Mouse (Mus musculus): ENCODE measurements around the gene Snap91. TPM values are rescaled to one million over a fixed set of nuclear protein-coding genes. Genes with fewer than 3 reads are reported as not detected.
A peak's percentile ranks its signal among the peaks of the same experiment; 100 is the strongest.

Gene Snap91
- polyA plus RNA-seq, 1 experiment from 2014 or later, result 1.1 TPM

DNA sequence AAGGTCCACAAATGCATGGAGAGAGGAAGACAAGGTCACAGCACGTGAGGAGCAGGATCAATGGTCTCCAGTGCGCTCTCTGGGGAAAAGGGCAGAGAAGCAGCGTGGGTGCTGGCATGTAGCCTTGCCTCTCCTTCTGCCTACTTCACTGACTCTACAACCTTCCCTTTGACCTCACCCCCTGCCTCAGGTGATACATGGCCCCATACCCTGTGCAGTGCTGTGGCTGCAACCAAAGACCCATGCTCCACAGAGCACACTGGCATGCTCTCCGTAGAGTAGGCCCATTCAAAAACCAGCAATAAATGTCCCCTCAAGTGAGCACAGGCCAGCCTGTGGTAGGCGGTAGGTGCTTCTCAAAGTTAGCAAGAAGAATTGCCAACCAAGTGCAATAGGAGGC is 28.8 kb downstream of the Snap91 start:
- Histone ChIP-seq H3K4me2 (no peak overlapping the region), H3K9ac (no peak overlapping the region), H3K36me3 (ENCODE audit: insufficient read depth) (no peaks in the 10 kb centered on the region), H3K27ac (ENCODE audit: low read depth) (no peak overlapping the region), H3K4me1 (ENCODE audit: insufficient read depth) (no peaks in the 10 kb centered on the region), H3K27me3 (ENCODE audit: insufficient read depth, low read length) (no peaks in the 10 kb centered on the region), H3K9me3 (ENCODE audit: low read depth, low read length) (no peaks in the 10 kb centered on the region), H3K4me3 (ENCODE audit: low read depth, low read length) (no peak overlapping the region)
- WGBS, result 82% methylated on average over 5 of the region's 5 CpGs
- no peak for TF ChIP-seq CTCF (IDR thresholded peaks at IDR 0.05; ENCODE audit: low read depth)
- ATAC-seq (ENCODE audit: insufficient read depth) (no peak), DNase-seq (no peak)

GRCm38 (mm10) chr9:86850452-86851207 is 29.8 kb downstream of the Snap91 start:
- Histone ChIP-seq H3K9me3 (ENCODE audit: low read depth, low read length) (no peaks in the 10 kb centered on the region), H3K4me1 (ENCODE audit: insufficient read depth) (no peaks in the 10 kb centered on the region), H3K36me3 (ENCODE audit: insufficient read depth) (no peaks in the 10 kb centered on the region), H3K27me3 (ENCODE audit: insufficient read depth, low read length) (no peaks in the 10 kb centered on the region), H3K9ac (no peak overlapping the region), H3K4me3 (ENCODE audit: low read depth, low read length) (no peak overlapping the region), H3K27ac (ENCODE audit: low read depth) (no peak overlapping the region), H3K4me2 (no peak overlapping the region)
- ATAC-seq (ENCODE audit: insufficient read depth), result no peak
- no peak for DNase-seq
- TF ChIP-seq CTCF (IDR thresholded peaks at IDR 0.05; ENCODE audit: low read depth), result no peak
- whole genome bisulfite sequencing, result 59% methylated on average over 3 of the region's 3 CpGs

- no peak overlapping the region for H3K27ac ChIP-seq (ENCODE audit: low read depth)
- no peak overlapping the region for H3K9ac ChIP-seq
- H3K36me3 ChIP-seq (ENCODE audit: insufficient read depth), result no peaks in the 10 kb centered on the region
- H3K27me3 ChIP-seq (ENCODE audit: insufficient read depth, low read length), result no peaks in the 10 kb centered on the region
- 61% methylated on average over 5 of the region's 5 CpGs for WGBS
- H3K4me3 ChIP-seq (ENCODE audit: low read depth, low read length), result no peak overlapping the region
- ATAC-seq (ENCODE audit: insufficient read depth) (peak; percentile 35), DNase-seq (no peak)
- no peak for TF ChIP-seq CTCF (IDR thresholded peaks at IDR 0.05; ENCODE audit: low read depth)
- H3K4me1 ChIP-seq (ENCODE audit: insufficient read depth), result no peaks in the 10 kb centered on the region
- H3K4me2 ChIP-seq, result no peak overlapping the region
- H3K9me3 ChIP-seq (ENCODE audit: low read depth, low read length), result no peaks in the 10 kb centered on the region
Measured at GRCm38 (mm10) chr9:86843747-86844353, 36.6 kb downstream of the Snap91 start.

GRCm38 (mm10) chr9:86829792-86830191 is 50.7 kb downstream of the Snap91 start:
- no peak for TF ChIP-seq CTCF (IDR thresholded peaks at IDR 0.05; ENCODE audit: low read depth)
- Histone ChIP-seq H3K36me3 (ENCODE audit: insufficient read depth) (no peaks in the 10 kb centered on the region), H3K9me3 (ENCODE audit: low read depth, low read length) (no peaks in the 10 kb centered on the region), H3K27ac (ENCODE audit: low read depth) (no peak overlapping the region), H3K4me3 (ENCODE audit: low read depth, low read length) (no peak overlapping the region), H3K27me3 (ENCODE audit: insufficient read depth, low read length) (no peaks in the 10 kb centered on the region), H3K4me2 (no peak overlapping the region), H3K9ac (no peak overlapping the region), H3K4me1 (ENCODE audit: insufficient read depth) (no peaks in the 10 kb centered on the region)
- no peak for ATAC-seq (ENCODE audit: insufficient read depth)
- WGBS, result 75% methylated on average over 2 of the region's 2 CpGs
- DNase-seq, result no peak

DNA sequence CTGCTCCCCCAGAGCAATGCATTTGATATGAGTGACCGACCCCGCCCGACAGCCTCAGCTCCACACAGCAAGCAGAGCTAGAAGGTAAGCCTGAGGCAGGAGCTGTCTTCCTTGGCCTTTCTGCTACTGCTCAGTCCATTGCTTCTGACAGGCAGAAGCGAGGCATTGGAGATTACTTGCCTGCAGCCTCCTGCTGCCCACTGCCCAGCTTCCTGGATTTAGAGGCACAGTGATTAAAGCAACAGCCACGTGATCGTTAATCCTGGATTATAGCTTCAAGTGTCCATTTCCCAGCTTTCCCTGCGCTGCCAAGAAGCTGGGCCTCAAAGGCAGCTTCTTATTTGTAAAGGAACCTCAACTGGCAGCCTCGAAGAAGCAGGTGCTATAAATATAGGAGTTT is 51.4 kb downstream of the Snap91 start:
- H3K27ac ChIP-seq (ENCODE audit: low read depth), result no peak overlapping the region
- H3K27me3 ChIP-seq (ENCODE audit: insufficient read depth, low read length), result no peaks in the 10 kb centered on the region
- DNase-seq (no peak), ATAC-seq (ENCODE audit: insufficient read depth) (no peak)
- H3K4me3 ChIP-seq (ENCODE audit: low read depth, low read length), result no peak overlapping the region
- no peak overlapping the region for H3K4me2 ChIP-seq
- no peaks in the 10 kb centered on the region for H3K36me3 ChIP-seq (ENCODE audit: insufficient read depth)
- no peaks in the 10 kb centered on the region for H3K9me3 ChIP-seq (ENCODE audit: low read depth, low read length)
- no peak overlapping the region for H3K9ac ChIP-seq
- TF ChIP-seq CTCF (IDR thresholded peaks at IDR 0.05; ENCODE audit: low read depth), result no peak
- no peaks in the 10 kb centered on the region for H3K4me1 ChIP-seq (ENCODE audit: insufficient read depth)
- 68% methylated on average over 8 of the region's 8 CpGs for WGBS

DNA sequence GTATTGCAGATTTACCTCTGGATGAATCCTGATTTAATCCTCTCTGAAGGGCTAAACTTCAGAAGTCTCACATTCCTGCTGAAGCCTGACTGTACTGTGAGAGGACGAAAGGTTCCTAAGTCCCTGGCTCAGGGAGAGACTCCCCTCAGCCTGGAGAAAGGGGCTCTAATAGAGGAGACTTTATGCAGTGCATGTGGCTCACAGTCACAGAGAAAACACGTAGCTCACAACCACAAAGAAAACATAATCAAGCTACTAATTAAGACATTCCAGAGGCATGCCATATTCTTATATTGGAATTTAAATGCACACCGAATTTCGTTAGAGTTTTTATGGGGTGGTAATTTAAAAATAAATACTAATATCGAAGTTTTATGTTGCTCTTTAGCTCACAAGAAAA is 61.1 kb downstream of the Snap91 start:
- ATAC-seq (ENCODE audit: insufficient read depth) (no peak), DNase-seq (no peak)
- H3K9ac ChIP-seq, result no peak overlapping the region
- no peaks in the 10 kb centered on the region for H3K4me1 ChIP-seq (ENCODE audit: insufficient read depth)
- no peak for TF ChIP-seq CTCF (IDR thresholded peaks at IDR 0.05; ENCODE audit: low read depth)
- no peaks in the 10 kb centered on the region for H3K9me3 ChIP-seq (ENCODE audit: low read depth, low read length)
- no peak overlapping the region for H3K27ac ChIP-seq (ENCODE audit: low read depth)
- H3K36me3 ChIP-seq (ENCODE audit: insufficient read depth), result no peaks in the 10 kb centered on the region
- 81% methylated on average over 5 of the region's 5 CpGs for WGBS
- no peak overlapping the region for H3K4me3 ChIP-seq (ENCODE audit: low read depth, low read length)
- no peak overlapping the region for H3K4me2 ChIP-seq
- no peaks in the 10 kb centered on the region for H3K27me3 ChIP-seq (ENCODE audit: insufficient read depth, low read length)

DNA sequence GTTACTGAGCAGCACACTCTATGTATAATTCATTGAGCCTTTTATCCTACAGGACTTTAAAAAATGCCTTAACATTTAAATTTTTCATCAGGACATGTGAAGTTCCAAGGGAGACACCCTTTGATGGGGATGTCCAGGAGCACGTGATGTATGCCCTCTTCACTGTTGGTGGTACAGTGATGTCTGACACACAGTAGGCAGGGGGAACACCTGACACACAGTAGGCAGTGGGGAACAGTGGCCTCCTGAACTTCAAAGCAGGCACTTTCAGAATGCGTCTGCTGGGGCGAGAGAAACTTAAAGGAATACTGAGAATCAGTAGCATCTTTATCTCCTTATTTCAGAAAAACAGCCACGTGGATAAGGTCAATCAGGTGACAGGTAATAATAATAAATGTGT is 62.8 kb downstream of the Snap91 start:
- H3K27ac ChIP-seq (ENCODE audit: low read depth), result no peak overlapping the region
- H3K9ac ChIP-seq, result no peak overlapping the region
- H3K4me1 ChIP-seq (ENCODE audit: insufficient read depth), result no peaks in the 10 kb centered on the region
- H3K9me3 ChIP-seq (ENCODE audit: low read depth, low read length), result no peaks in the 10 kb centered on the region
- no peak overlapping the region for H3K4me3 ChIP-seq (ENCODE audit: low read depth, low read length)
- ATAC-seq (ENCODE audit: insufficient read depth) (no peak), DNase-seq (no peak)
- no peaks in the 10 kb centered on the region for H3K27me3 ChIP-seq (ENCODE audit: insufficient read depth, low read length)
- TF ChIP-seq CTCF (IDR thresholded peaks at IDR 0.05; ENCODE audit: low read depth), result no peak
- no peak overlapping the region for H3K4me2 ChIP-seq
- H3K36me3 ChIP-seq (ENCODE audit: insufficient read depth), result no peaks in the 10 kb centered on the region
- 54% methylated on average over 4 of the region's 4 CpGs for WGBS

Data from lung, embryonic 14.5 days (tissue).